Mouse (Mus musculus) kidney, embryonic 14.5 days (tissue): ENCODE data around the gene Cldn17. TPM values are rescaled to one million over a fixed set of nuclear protein-coding genes. Genes with fewer than 3 reads are reported as not detected.

ENCODE experiments used
- polyA plus RNA-seq: library from polyadenylated mRNA; unstranded; fragments of >200 nt; fragmentation: Nextera tagmentation; extraction: Ambion mirVana; gene quantifications from 2 replicates; pipeline ENCODE4 v1.2.1, GENCODE M21; 2014

Gene Cldn17
- polyA plus RNA-seq, 1 experiment from 2014 or later, result not detected

Other genes starting within 250 kb of the Cldn17 start
- gene Grik1, start 216.7 kb downstream of the Cldn17 start, polyA plus RNA-seq, result 1.4 and 2.2 TPM in 2 replicates
- 85.1 and 98.7 TPM in 2 replicates for gene Cldn8, start 56.2 kb upstream of the Cldn17 start, polyA plus RNA-seq
- not detected in 2 replicates for gene Krtap24-1, start 105.3 kb upstream of the Cldn17 start, polyA plus RNA-seq
- not detected in 2 replicates for gene 2310079G19Rik, start 120.7 kb upstream of the Cldn17 start, polyA plus RNA-seq
- not detected in 2 replicates for gene Krtap26-1, start 140.8 kb upstream of the Cldn17 start, polyA plus RNA-seq
- not detected in 2 replicates for gene Krtap27-1, start 164.7 kb upstream of the Cldn17 start, polyA plus RNA-seq
- gene 2310061N02Rik, start 201.0 kb upstream of the Cldn17 start, polyA plus RNA-seq, result not detected in 2 replicates
- gene Krtap13-1, start 221.9 kb upstream of the Cldn17 start, polyA plus RNA-seq, result not detected in 2 replicates
- not detected in 2 replicates for gene Krtap13, start 244.7 kb upstream of the Cldn17 start, polyA plus RNA-seq